Mouse (Mus musculus): ENCODE results near the gene Tbxas1. TPM values are rescaled to one million over a fixed set of nuclear protein-coding genes. Genes with fewer than 3 reads are reported as not detected.
A peak's percentile ranks its signal among the peaks of the same experiment; 100 is the strongest.

The Tbxas1 gene
- polyA plus RNA-seq, 1 experiment from 2014 or later = 1.5 TPM

- Histone ChIP-seq H3K4me3 (ENCODE audit: low read depth, low read length) (no peak overlapping the region), H3K4me1 (ENCODE audit: control insufficient read depth, insufficient read depth, low read length) (no peaks in the 10 kb centered on the region), H3K36me3 (ENCODE audit: control insufficient read depth, insufficient read depth, low read length) (no peaks in the 10 kb centered on the region), H3K4me2 (ENCODE audit: low read depth) (no peak overlapping the region), H3K27me3 (ENCODE audit: control insufficient read depth, insufficient read depth, low read length) (no peaks in the 10 kb centered on the region), H3K9ac (ENCODE audit: low read length) (no peak overlapping the region), H3K27ac (ENCODE audit: low read depth, low read length) (no peak overlapping the region), H3K9me3 (ENCODE audit: control insufficient read depth, low read length) (no peaks in the 10 kb centered on the region)
- 84% methylated on average over 4 of the region's 4 CpGs for whole genome bisulfite sequencing
- no peak for ATAC-seq (ENCODE audit: insufficient read depth, low FRiP score, low TSS enrichment)
- DNase-seq (ENCODE audit: low spot score) = no peak
Measured at GRCm38 (mm10) chr6:39104631-39105030, 229.4 kb downstream of the Tbxas1 start.

- Histone ChIP-seq H3K27ac (ENCODE audit: low read depth, low read length) (no peak overlapping the region), H3K36me3 (ENCODE audit: control insufficient read depth, insufficient read depth, low read length) (no peaks in the 10 kb centered on the region), H3K4me1 (ENCODE audit: control insufficient read depth, insufficient read depth, low read length) (no peaks in the 10 kb centered on the region), H3K4me3 (ENCODE audit: low read depth, low read length) (no peak overlapping the region), H3K27me3 (ENCODE audit: control insufficient read depth, insufficient read depth, low read length) (no peaks in the 10 kb centered on the region), H3K9me3 (ENCODE audit: control insufficient read depth, low read length) (no peaks in the 10 kb centered on the region), H3K4me2 (ENCODE audit: low read depth) (no peak overlapping the region), H3K9ac (ENCODE audit: low read length) (no peak overlapping the region)
- peak; percentile 16 for DNase-seq (ENCODE audit: low spot score)
- 52% methylated on average over 2 of the region's 2 CpGs for WGBS
- ATAC-seq (ENCODE audit: insufficient read depth, low FRiP score, low TSS enrichment) = no peak
Measured at GRCm38 (mm10) chr6:39106812-39107211, 231.6 kb downstream of the Tbxas1 start.

GRCm38 (mm10) chr6:39112701-39113100, 237.5 kb downstream of the Tbxas1 start:
- Histone ChIP-seq H3K4me2 (ENCODE audit: low read depth) (no peak overlapping the region), H3K27ac (ENCODE audit: low read depth, low read length) (no peak overlapping the region), H3K36me3 (ENCODE audit: control insufficient read depth, insufficient read depth, low read length) (no peaks in the 10 kb centered on the region), H3K9me3 (ENCODE audit: control insufficient read depth, low read length) (no peaks in the 10 kb centered on the region), H3K4me3 (ENCODE audit: low read depth, low read length) (no peak overlapping the region), H3K27me3 (ENCODE audit: control insufficient read depth, insufficient read depth, low read length) (peaks cover 10% of the 10 kb centered on the region), H3K4me1 (ENCODE audit: control insufficient read depth, insufficient read depth, low read length) (no peaks in the 10 kb centered on the region), H3K9ac (ENCODE audit: low read length) (no peak overlapping the region)
- WGBS = 95% methylated on average over 3 of the region's 3 CpGs
- ATAC-seq (ENCODE audit: insufficient read depth, low FRiP score, low TSS enrichment) (no peak), DNase-seq (ENCODE audit: low spot score) (no peak)

- 84% methylated on average over 3 of the region's 3 CpGs for WGBS
Measured at GRCm38 (mm10) chr6:39113141-39113540, 237.9 kb downstream of the Tbxas1 start.

GRCm38 (mm10) chr6:39115438-39115837, 240.2 kb downstream of the Tbxas1 start:
- Histone ChIP-seq H3K27me3 (ENCODE audit: control insufficient read depth, insufficient read depth, low read length) (peaks cover 26% of the 10 kb centered on the region), H3K4me3 (ENCODE audit: low read depth, low read length) (no peak overlapping the region), H3K36me3 (ENCODE audit: control insufficient read depth, insufficient read depth, low read length) (no peaks in the 10 kb centered on the region), H3K9me3 (ENCODE audit: control insufficient read depth, low read length) (no peaks in the 10 kb centered on the region), H3K4me2 (ENCODE audit: low read depth) (no peak overlapping the region), H3K9ac (ENCODE audit: low read length) (no peak overlapping the region), H3K4me1 (ENCODE audit: control insufficient read depth, insufficient read depth, low read length) (no peaks in the 10 kb centered on the region), H3K27ac (ENCODE audit: low read depth, low read length) (no peak overlapping the region)
- ATAC-seq (ENCODE audit: insufficient read depth, low FRiP score, low TSS enrichment) (no peak), DNase-seq (ENCODE audit: low spot score) (no peak)
- WGBS = 84% methylated on average over 1 of the region's 1 CpGs

More at GRCm38 (mm10) chr6:39113141-39113540, 237.9 kb downstream of the Tbxas1 start:
- H3K4me3 ChIP-seq (ENCODE audit: low read depth, low read length) = no peak overlapping the region
- H3K4me2 ChIP-seq (ENCODE audit: low read depth) = no peak overlapping the region
- H3K27ac ChIP-seq (ENCODE audit: low read depth, low read length) = no peak overlapping the region
- no peaks in the 10 kb centered on the region for H3K4me1 ChIP-seq (ENCODE audit: control insufficient read depth, insufficient read depth, low read length)
- no peak for DNase-seq (ENCODE audit: low spot score)
- no peak overlapping the region for H3K9ac ChIP-seq (ENCODE audit: low read length)
- peaks cover 14% of the 10 kb centered on the region for H3K27me3 ChIP-seq (ENCODE audit: control insufficient read depth, insufficient read depth, low read length)
- no peaks in the 10 kb centered on the region for H3K36me3 ChIP-seq (ENCODE audit: control insufficient read depth, insufficient read depth, low read length)
- no peaks in the 10 kb centered on the region for H3K9me3 ChIP-seq (ENCODE audit: control insufficient read depth, low read length)
- no peak for ATAC-seq (ENCODE audit: insufficient read depth, low FRiP score, low TSS enrichment)

- peaks cover 26% of the 10 kb centered on the region for H3K27me3 ChIP-seq (ENCODE audit: control insufficient read depth, insufficient read depth, low read length)
- H3K9me3 ChIP-seq (ENCODE audit: control insufficient read depth, low read length) = no peaks in the 10 kb centered on the region
- H3K27ac ChIP-seq (ENCODE audit: low read depth, low read length) = no peak within 1 kb of the TSS
Measured at GRCm38 (mm10) chr6:39117584-39118455, 242.6 kb downstream of the Tbxas1 start, which contains the start of gene Parp12. Gene Parp12, minus strand, starts transcription at chr6:39118349.

GRCm38 (mm10) chr6:39118456-39118881, 243.3 kb downstream of the Tbxas1 start:
- H3K4me3 ChIP-seq (ENCODE audit: low read depth, low read length) = peak overlapping the region; percentile 66
- H3K9me3 ChIP-seq (ENCODE audit: control insufficient read depth, low read length) = no peaks in the 10 kb centered on the region
- DNase-seq (ENCODE audit: low spot score) (no peak), ATAC-seq (ENCODE audit: insufficient read depth, low FRiP score, low TSS enrichment) (no peak)
- 11% methylated on average over 49 of the region's 49 CpGs for WGBS
- peaks cover 26% of the 10 kb centered on the region for H3K27me3 ChIP-seq (ENCODE audit: control insufficient read depth, insufficient read depth, low read length)
- H3K4me1 ChIP-seq (ENCODE audit: control insufficient read depth, insufficient read depth, low read length) = no peaks in the 10 kb centered on the region
- no peaks in the 10 kb centered on the region for H3K36me3 ChIP-seq (ENCODE audit: control insufficient read depth, insufficient read depth, low read length)
- H3K9ac ChIP-seq (ENCODE audit: low read length) = peak overlapping the region; percentile 63
- no peak overlapping the region for H3K27ac ChIP-seq (ENCODE audit: low read depth, low read length)
- peak overlapping the region; percentile 56 for H3K4me2 ChIP-seq (ENCODE audit: low read depth)

More at GRCm38 (mm10) chr6:39117584-39118455, 242.6 kb downstream of the Tbxas1 start, which contains the start of gene Parp12:
- peak within 1 kb of the TSS; percentile 66 for H3K4me3 ChIP-seq (ENCODE audit: low read depth, low read length)
- peak within 1 kb of the TSS; percentile 56 for H3K4me2 ChIP-seq (ENCODE audit: low read depth)
- no peaks in the 10 kb centered on the region for H3K4me1 ChIP-seq (ENCODE audit: control insufficient read depth, insufficient read depth, low read length)
- no peaks in the 10 kb centered on the region for H3K36me3 ChIP-seq (ENCODE audit: control insufficient read depth, insufficient read depth, low read length)
- WGBS = 4% methylated on average over 80 of the region's 101 CpGs
- H3K9ac ChIP-seq (ENCODE audit: low read length) = peak within 1 kb of the TSS; percentile 63
- ATAC-seq (ENCODE audit: insufficient read depth, low FRiP score, low TSS enrichment) (peak; percentile 77), DNase-seq (ENCODE audit: low spot score) (peak; percentile 75)

- DNase-seq (ENCODE audit: low spot score) = no peak
- WGBS = 74% methylated on average over 3 of the region's 3 CpGs
- no peak overlapping the region for H3K4me2 ChIP-seq (ENCODE audit: low read depth)
- no peak overlapping the region for H3K27ac ChIP-seq (ENCODE audit: low read depth, low read length)
- H3K36me3 ChIP-seq (ENCODE audit: control insufficient read depth, insufficient read depth, low read length) = no peaks in the 10 kb centered on the region
- peaks cover 25% of the 10 kb centered on the region for H3K27me3 ChIP-seq (ENCODE audit: control insufficient read depth, insufficient read depth, low read length)
- H3K4me1 ChIP-seq (ENCODE audit: control insufficient read depth, insufficient read depth, low read length) = no peaks in the 10 kb centered on the region
- no peak for ATAC-seq (ENCODE audit: insufficient read depth, low FRiP score, low TSS enrichment)
- H3K9ac ChIP-seq (ENCODE audit: low read length) = no peak overlapping the region
- H3K9me3 ChIP-seq (ENCODE audit: control insufficient read depth, low read length) = no peaks in the 10 kb centered on the region
- no peak overlapping the region for H3K4me3 ChIP-seq (ENCODE audit: low read depth, low read length)
Measured at GRCm38 (mm10) chr6:39120685-39121084, 245.5 kb downstream of the Tbxas1 start.

GRCm38 (mm10) chr6:39124719-39125118, 249.5 kb downstream of the Tbxas1 start:
- Histone ChIP-seq H3K4me3 (ENCODE audit: low read depth, low read length) (no peak overlapping the region), H3K9me3 (ENCODE audit: control insufficient read depth, low read length) (no peaks in the 10 kb centered on the region), H3K36me3 (ENCODE audit: control insufficient read depth, insufficient read depth, low read length) (no peaks in the 10 kb centered on the region), H3K27me3 (ENCODE audit: control insufficient read depth, insufficient read depth, low read length) (no peaks in the 10 kb centered on the region), H3K4me1 (ENCODE audit: control insufficient read depth, insufficient read depth, low read length) (no peaks in the 10 kb centered on the region), H3K4me2 (ENCODE audit: low read depth) (no peak overlapping the region), H3K9ac (ENCODE audit: low read length) (no peak overlapping the region), H3K27ac (ENCODE audit: low read depth, low read length) (no peak overlapping the region)
- DNase-seq (ENCODE audit: low spot score) (no peak), ATAC-seq (ENCODE audit: insufficient read depth, low FRiP score, low TSS enrichment) (no peak)
